Mouse (Mus musculus) MEL (cell line): ENCODE measurements at regions not wholly inside any gene's neighbourhood (a gene's known extent, or its start where the extent isn't known, plus 50 kb on each side); places are given as distances from the start of the nearest gene placed in this dataset.

Experiments
- CTCF ChIP-seq, 3 experiments: IDR thresholded peaks in 2 of 3; conservative IDR thresholded peaks in 1 of 3; 2 replicates each; pipeline ENCODE4 v1.5.1; 2011 to 2012; ENCODE audit warnings: low read length in 3 of 3, low read depth in 2 of 3, mild to moderate bottlenecking in 2 of 3, improper control_type of control experiment in 1 of 3, inconsistent platforms in 1 of 3, mixed read lengths in 1 of 3, moderate library complexity in 1 of 3; ENCODE audit not compliant: control insufficient read depth in 1 of 3, insufficient read depth in 1 of 3, poor library complexity in 1 of 3, severe bottlenecking in 1 of 3
- EP300 ChIP-seq, 2 experiments: IDR thresholded peaks; 2 replicates each; pipeline ENCODE4 v1.6.1; 2011; ENCODE audit warnings: improper control_type of control experiment in 2 of 2, low read length in 2 of 2, low read depth in 1 of 2, mild to moderate bottlenecking in 1 of 2
- KAT2A ChIP-seq: conservative IDR thresholded peaks from 2 replicates; pipeline ENCODE4 v1.6.1; 2012; ENCODE audit warnings: low read depth, low read length, improper control_type of control experiment, inconsistent platforms
- MAZ ChIP-seq: IDR thresholded peaks from 2 replicates; pipeline ENCODE4 v1.6.1; 2012; ENCODE audit warnings: low read depth, mild to moderate bottlenecking, inconsistent platforms, low read length, improper control_type of control experiment
- MXI1 ChIP-seq: IDR thresholded peaks from 2 replicates; pipeline ENCODE4 v1.6.1; 2011; ENCODE audit warnings: mild to moderate bottlenecking, low read depth, low read length, improper control_type of control experiment
- MYB ChIP-seq: IDR thresholded peaks from 2 replicates; pipeline ENCODE4 v1.6.1; 2011; ENCODE audit warnings: mild to moderate bottlenecking, low read depth, low read length, improper control_type of control experiment
- POLR2A ChIP-seq, 2 experiments: IDR thresholded peaks; 2 replicates each; pipeline ENCODE4 v1.6.1; 2011 to 2012; ENCODE audit warnings: low read length in 2 of 2, mild to moderate bottlenecking in 2 of 2, control low read depth in 1 of 2, improper control_type of control experiment in 1 of 2, low read depth in 1 of 2, moderate library complexity in 1 of 2; ENCODE audit not compliant: control insufficient read depth in 1 of 2, insufficient read depth in 1 of 2, poor library complexity in 1 of 2
- POLR2AphosphoS2 ChIP-seq: IDR thresholded peaks from 2 replicates; pipeline ENCODE4 v1.6.1; 2011; ENCODE audit warnings: low read length, improper control_type of control experiment
- SIN3A ChIP-seq: IDR thresholded peaks from 2 replicates; pipeline ENCODE4 v1.6.1; 2012; ENCODE audit warnings: low read length, improper control_type of control experiment, inconsistent platforms
- USF1 ChIP-seq: IDR thresholded peaks from 2 replicates; pipeline ENCODE4 v1.6.1; 2014; ENCODE audit warnings: low read depth, mild to moderate bottlenecking, inconsistent platforms, low read length, improper control_type of control experiment, moderate library complexity
- ZNF384 ChIP-seq: IDR thresholded peaks from 2 replicates; pipeline ENCODE4 v1.6.1; 2012; ENCODE audit warnings: low read depth, mild to moderate bottlenecking, inconsistent platforms, low read length, improper control_type of control experiment

DNA sequence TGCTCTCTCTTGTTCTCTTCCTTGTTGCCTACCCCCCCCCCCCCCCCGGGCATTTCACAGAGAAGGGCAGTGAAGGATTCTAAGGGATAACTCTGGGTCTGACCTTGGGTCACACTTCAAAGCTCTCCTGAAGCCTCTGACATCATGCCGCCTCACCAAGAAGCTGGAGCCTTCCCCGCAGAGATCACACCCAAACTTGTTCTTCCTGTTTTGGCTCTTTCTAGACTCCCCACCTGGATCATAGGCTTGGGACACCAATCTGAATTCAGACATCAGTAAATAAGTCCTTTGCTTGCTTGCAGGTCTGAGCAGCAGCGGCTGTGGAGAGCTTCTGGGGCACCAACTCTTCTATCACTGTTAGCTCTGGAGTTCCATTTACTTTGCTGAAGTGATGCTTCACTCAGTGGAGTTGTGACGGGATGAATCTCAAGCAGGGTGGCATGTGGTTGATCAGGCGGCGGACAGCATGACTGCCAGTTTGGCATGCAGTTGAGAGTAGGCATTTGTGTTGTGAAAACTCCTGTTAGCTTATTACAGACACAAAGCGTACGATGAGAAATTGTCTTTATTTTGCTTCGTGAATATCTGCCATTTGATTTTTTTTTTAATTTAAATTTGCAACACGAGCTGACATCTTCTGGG lies 226.5 kb upstream of the Adgrl2 start:
- TF ChIP-seq CTCF (IDR thresholded peaks at IDR 0.05 in 2 of 3, conservative IDR thresholded peaks at IDR 0.05 in 1 of 3; ENCODE audit: control insufficient read depth in 1 of 3, insufficient read depth in 1 of 3, low read depth in 2 of 3, low read length in 3 of 3, poor library complexity in 1 of 3, severe bottlenecking in 1 of 3): no peak
- TF ChIP-seq POLR2A (IDR thresholded peaks at IDR 0.05; ENCODE audit: control insufficient read depth in 1 of 2, insufficient read depth in 1 of 2, low read depth in 1 of 2, low read length in 2 of 2, poor library complexity in 1 of 2): no peak
- TF ChIP-seq ZNF384: no peak
- TF ChIP-seq MAZ: no peak
- no peak for TF ChIP-seq USF1
- TF ChIP-seq POLR2AphosphoS2: no peak
- no peak for TF ChIP-seq EP300 (IDR thresholded peaks at IDR 0.05; ENCODE audit: low read depth in 1 of 2, low read length in 2 of 2)
- no peak for TF ChIP-seq MYB
- no peak for TF ChIP-seq KAT2A
- no peak for TF ChIP-seq SIN3A
- no peak for TF ChIP-seq MXI1
